Mouse (Mus musculus) urinary bladder, adult 2 months (tissue): Measurements from ENCODE around the gene Plbd1. TPM values are rescaled to one million over a fixed set of nuclear protein-coding genes. Genes with fewer than 3 reads are reported as not detected.

ENCODE experiments used
- DNase-seq: peaks from one replicate; pipeline ENCODE4 v3.0.0; 2022; ENCODE audit warnings: low spot score
- polyA plus RNA-seq: library from polyadenylated mRNA; depleted of rRNA; stranded (reverse); fragments of >200 nt; gene quantifications from 2 replicates; pipeline ENCODE4 v1.2.3, GENCODE M21; 2012

The Plbd1 gene
- polyA plus RNA-seq, 1 experiment: 15.9 TPM

GRCm38 (mm10) chr6:136650664-136651063 lies 11.1 kb downstream of the Plbd1 start:
- DNase-seq: no peak

GRCm38 (mm10) chr6:136647455-136647861 lies 14.3 kb downstream of the Plbd1 start:
- no peak for DNase-seq

GRCm38 (mm10) chr6:136646207-136646606 lies 15.5 kb downstream of the Plbd1 start:
- DNase-seq: no peak

GRCm38 (mm10) chr6:136645754-136646153 lies 16.0 kb downstream of the Plbd1 start:
- no peak for DNase-seq

GRCm38 (mm10) chr6:136644171-136644570 lies 17.6 kb downstream of the Plbd1 start:
- no peak for DNase-seq

GRCm38 (mm10) chr6:136634982-136635381 lies 26.7 kb downstream of the Plbd1 start:
- no peak for DNase-seq

GRCm38 (mm10) chr6:136633719-136634118 lies 28.0 kb downstream of the Plbd1 start:
- DNase-seq: no peak

GRCm38 (mm10) chr6:136633154-136633553 lies 28.6 kb downstream of the Plbd1 start:
- no peak for DNase-seq

- no peak for DNase-seq
Observed at GRCm38 (mm10) chr6:136631945-136632534, 29.7 kb downstream of the Plbd1 start.

GRCm38 (mm10) chr6:136631519-136631918 lies 30.2 kb downstream of the Plbd1 start:
- DNase-seq: no peak

- no peak for DNase-seq
Observed at GRCm38 (mm10) chr6:136629639-136630038, 32.1 kb downstream of the Plbd1 start.

GRCm38 (mm10) chr6:136625421-136625820 lies 36.3 kb downstream of the Plbd1 start:
- DNase-seq: no peak

- peak; percentile 45 for DNase-seq
Observed at GRCm38 (mm10) chr6:136620361-136621139, 41.2 kb downstream of the Plbd1 start.

GRCm38 (mm10) chr6:136614156-136614555 lies 47.6 kb downstream of the Plbd1 start:
- no peak for DNase-seq

- no peak for DNase-seq
Observed at GRCm38 (mm10) chr6:136612312-136612711, 49.4 kb downstream of the Plbd1 start.

GRCm38 (mm10) chr6:136611351-136612215 lies 50.1 kb downstream of the Plbd1 start:
- DNase-seq: no peak

GRCm38 (mm10) chr6:136602601-136603000 lies 59.1 kb downstream of the Plbd1 start:
- no peak for DNase-seq

GRCm38 (mm10) chr6:136594541-136594940 lies 67.2 kb downstream of the Plbd1 start:
- no peak for DNase-seq

GRCm38 (mm10) chr6:136590739-136591138 lies 71.0 kb downstream of the Plbd1 start:
- DNase-seq: no peak

GRCm38 (mm10) chr6:136566002-136566401 lies 95.7 kb downstream of the Plbd1 start:
- DNase-seq: no peak
